Mouse (Mus musculus) adrenal gland, postnatal 25 days (tissue): ENCODE data around the gene Wfdc21. TPM values are rescaled to one million over a fixed set of nuclear protein-coding genes. Genes with fewer than 3 reads are reported as not detected.

Experiments
- total RNA-seq: library from RNA; stranded (reverse); gene quantifications from 2 replicates; pipeline ENCODE4 v1.2.3, GENCODE M21; 2021

Gene Wfdc21
- total RNA-seq, 1 experiment from 2014 or later = not detected

Other genes with a start within 250 kb of the Wfdc21 start
- gene Heatr9, start 224.8 kb upstream of the Wfdc21 start, total RNA-seq = not detected in 2 replicates
- 0.88 TPM in 1 of 2 replicates, not detected in the other for gene Ccl5, start 216.4 kb upstream of the Wfdc21 start, total RNA-seq
- gene Ccl9, start 168.3 kb upstream of the Wfdc21 start, total RNA-seq = 2.3 and 4.9 TPM in 2 replicates
- gene Ccl6, start 153.9 kb upstream of the Wfdc21 start, total RNA-seq = 5.9 and 6.0 TPM in 2 replicates
- not detected in 2 replicates for gene Rpl9-ps1, start 101.3 kb upstream of the Wfdc21 start, total RNA-seq
- gene Ccl3, start 97.6 kb upstream of the Wfdc21 start, total RNA-seq = 0.43 TPM in 1 of 2 replicates, not detected in the other
- not detected in 2 replicates for gene Ccl4, start 84.4 kb upstream of the Wfdc21 start, total RNA-seq
- gene Wfdc17, start 42.9 kb upstream of the Wfdc21 start, total RNA-seq = 0.88 TPM in 1 of 2 replicates, not detected in the other
- gene Wfdc18, start 37.9 kb upstream of the Wfdc21 start, total RNA-seq = not detected in 2 replicates
- 17.0 and 17.1 TPM in 2 replicates for gene Heatr6, start 6.8 kb downstream of the Wfdc21 start, total RNA-seq
- 0.24 TPM in 1 of 2 replicates, not detected in the other for gene Hnf1b, start 103.1 kb downstream of the Wfdc21 start, total RNA-seq
- gene Ddx52, start 195.1 kb downstream of the Wfdc21 start, total RNA-seq = 19.3 and 21.0 TPM in 2 replicates
- gene Synrg, start 217.5 kb downstream of the Wfdc21 start, total RNA-seq = 48.0 and 48.2 TPM in 2 replicates